In genomic region chr9:82975342-82976215, GRCm38 (mm10) we compare ENCODE assay signal across 1 mouse cellular context.
A peak's percentile ranks its signal among the peaks of the same experiment; 100 is the strongest.
TF ChIP-seq lines count a peak whose summit lies in the region.

TSS of gene Phip (minus strand) at chr9:82975516.

TF ChIP-seq in CH12.LX, 34 proteins besides CTCF, POLR2A, EP300 and RAD21 (continued from another document):
- TF ChIP-seq IRF4 (IDR thresholded peaks at IDR 0.05; ENCODE audit: low read depth, low read length) (peak; percentile 52; the same call in 1 of the 2 replicates), E2F4 (IDR thresholded peaks at IDR 0.05; ENCODE audit: insufficient replicate concordance, low read depth, low read length) (no peak), USF2 (conservative IDR thresholded peaks at IDR 0.05; ENCODE audit: low read depth, low read length) (no peak), GABPA (IDR thresholded peaks at IDR 0.05; ENCODE audit: insufficient replicate concordance, low read depth, low read length) (no peak), ELF1 (IDR thresholded peaks at IDR 0.05; ENCODE audit: low read depth, low read length) (no peak), MAZ (IDR thresholded peaks at IDR 0.05; ENCODE audit: low read depth, low read length) (peak; percentile 87; the same call in 1 of the 2 replicates), RCOR1 (conservative IDR thresholded peaks at IDR 0.05; ENCODE audit: low read depth, low read length) (peak; percentile 56; the same call in 1 of the 2 replicates), UBTF (IDR thresholded peaks at IDR 0.05; ENCODE audit: low read depth, low read length) (peak; percentile 93; the same call in 1 of the 2 replicates), TCF12 (IDR thresholded peaks at IDR 0.05; ENCODE audit: low read depth, low read length) (peak; percentile 85), NRF1 (IDR thresholded peaks at IDR 0.05; ENCODE audit: low read depth, low read length) (peak; percentile 45; the same call in 1 of the 2 replicates), ZMIZ1 (IDR thresholded peaks at IDR 0.05; ENCODE audit: low read depth, low read length) (peak; percentile 81), TBP (conservative IDR thresholded peaks at IDR 0.05; ENCODE audit: low read depth, low read length) (peak; percentile 83; the same call in 1 of the 2 replicates), SMC3 (IDR thresholded peaks at IDR 0.05; ENCODE audit: low read depth, low read length) (peak; percentile 12; the same call in 1 of the 2 replicates), ZKSCAN1 (IDR thresholded peaks at IDR 0.05; ENCODE audit: borderline replicate concordance, low read depth, low read length) (peak; percentile 32; the same call in 1 of the 2 replicates), SIN3A (IDR thresholded peaks at IDR 0.05; ENCODE audit: low read length) (peak; percentile 59; the same call in 1 of the 2 replicates), NELFE (IDR thresholded peaks at IDR 0.05; ENCODE audit: low read depth, low read length) (peak; percentile 80), JUND (conservative IDR thresholded peaks at IDR 0.05; ENCODE audit: low read depth, low read length) (no peak), MAFK (IDR thresholded peaks at IDR 0.05; ENCODE audit: insufficient replicate concordance, low read length) (0 out of 2 replicates have a peak, but pooled peaks have one; percentile 29), KAT2A (IDR thresholded peaks at IDR 0.05; ENCODE audit: insufficient replicate concordance, low read length) (peak; percentile 94)
TF ChIP-seq in CH12.LX: peak in this region for 23.
